Mouse (Mus musculus) cerebral cortex, adult 2 months (tissue): Measurements from ENCODE around the gene Vapa.

Experiments
- WGBS: fragments of 180-500 bp; shearing (Covaris S2); methylation state at CpG from one replicate; pipeline ENCODE4 v1.1.7; 2018; 5-methylcytosine and 5-hydroxymethylcytosine counted together

Gene Vapa

GRCm38 (mm10) chr17:65613463-65614412 is at the start of gene Vapa:
TSS of gene Vapa (minus strand) at chr17:65613555.
- under 1% methylated on average over 76 of the region's 85 CpGs for WGBS

GRCm38 (mm10) chr17:65662662-65663061 is 49.3 kb upstream of the Vapa start:
- 81% methylated on average over 3 of the region's 3 CpGs for WGBS

- WGBS = 45% methylated on average over 2 of the region's 2 CpGs
Measured at GRCm38 (mm10) chr17:65658416-65658815, 45.1 kb upstream of the Vapa start.

GRCm38 (mm10) chr17:65657958-65658357 is 44.6 kb upstream of the Vapa start:
- WGBS = 52% methylated on average over 9 of the region's 9 CpGs

- WGBS = 91% methylated on average over 6 of the region's 6 CpGs
Measured at GRCm38 (mm10) chr17:65656731-65657130, 43.4 kb upstream of the Vapa start.

- 87% methylated on average over 8 of the region's 8 CpGs for WGBS
Measured at GRCm38 (mm10) chr17:65656076-65656475, 42.7 kb upstream of the Vapa start.

- 86% methylated on average over 4 of the region's 4 CpGs for WGBS
Measured at GRCm38 (mm10) chr17:65655608-65656007, 42.3 kb upstream of the Vapa start.

GRCm38 (mm10) chr17:65650598-65650997 is 37.2 kb upstream of the Vapa start:
- WGBS = 84% methylated on average over 6 of the region's 6 CpGs

GRCm38 (mm10) chr17:65649175-65649493 is 35.8 kb upstream of the Vapa start:
- WGBS = 95% methylated on average over 2 of the region's 2 CpGs

- WGBS = 77% methylated on average over 9 of the region's 9 CpGs
Measured at GRCm38 (mm10) chr17:65648371-65649174, 35.2 kb upstream of the Vapa start.

GRCm38 (mm10) chr17:65647961-65648360 is 34.6 kb upstream of the Vapa start:
- WGBS = 63% methylated on average over 5 of the region's 5 CpGs

- WGBS = 83% methylated on average over 6 of the region's 6 CpGs
Measured at GRCm38 (mm10) chr17:65647226-65647625, 33.9 kb upstream of the Vapa start.

- WGBS = 59% methylated on average over 5 of the region's 5 CpGs
Measured at GRCm38 (mm10) chr17:65643579-65643978, 30.2 kb upstream of the Vapa start.

- 10% methylated on average over 10 of the region's 10 CpGs for whole genome bisulfite sequencing
Measured at GRCm38 (mm10) chr17:65643051-65643521, 29.7 kb upstream of the Vapa start.

GRCm38 (mm10) chr17:65642578-65642991 is 29.2 kb upstream of the Vapa start:
- WGBS = 51% methylated on average over 5 of the region's 5 CpGs

- 89% methylated on average over 11 of the region's 11 CpGs for WGBS
Measured at GRCm38 (mm10) chr17:65641734-65642218, 28.4 kb upstream of the Vapa start, which contains the start of gene Txndc2. TSS of gene Txndc2 (minus strand) at chr17:65642168.

- WGBS = 85% methylated on average over 1 of the region's 1 CpGs
Measured at GRCm38 (mm10) chr17:65639144-65639543, 25.8 kb upstream of the Vapa start.

- WGBS = 83% methylated on average over 14 of the region's 14 CpGs
Measured at GRCm38 (mm10) chr17:65635715-65636360, 22.5 kb upstream of the Vapa start.

GRCm38 (mm10) chr17:65629943-65630342 is 16.6 kb upstream of the Vapa start:
- WGBS = 73% methylated on average over 6 of the region's 6 CpGs

GRCm38 (mm10) chr17:65628823-65629532 is 15.6 kb upstream of the Vapa start:
- WGBS = 90% methylated on average over 13 of the region's 13 CpGs

- WGBS = 91% methylated on average over 6 of the region's 6 CpGs
Measured at GRCm38 (mm10) chr17:65626301-65626700, 12.9 kb upstream of the Vapa start.
